Mouse (Mus musculus): ENCODE data around the gene Olfm3.

Olfm3 gene

DNA sequence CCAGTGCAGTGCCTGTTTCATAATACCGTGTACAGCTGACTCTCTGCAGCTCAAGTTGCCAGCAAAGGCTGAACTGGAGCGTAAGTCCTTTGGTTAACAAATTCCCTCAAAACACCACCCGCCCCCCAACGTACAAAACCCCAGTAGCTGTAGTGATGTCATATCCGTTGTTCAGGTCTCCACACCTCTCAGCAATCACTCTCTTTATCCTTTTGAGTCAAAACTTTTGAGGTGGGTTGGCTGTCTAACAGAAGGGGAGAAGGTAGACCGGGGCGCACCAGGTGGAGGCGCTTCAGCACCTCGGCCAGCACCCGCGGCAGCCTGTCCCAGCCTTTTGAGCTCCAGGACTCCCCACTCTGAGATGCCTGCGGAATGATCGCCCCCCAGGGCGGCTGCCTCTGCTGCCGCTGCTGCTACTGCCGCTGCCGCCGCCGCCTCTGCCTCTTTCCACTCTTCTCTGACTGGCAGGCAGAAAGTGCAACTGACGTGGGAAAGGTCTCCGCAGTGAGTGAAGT lies at the start of gene Olfm3:
Olfm3 (plus strand) TSS at position 155 of the 515 bp plus-strand sequence.
- peak; percentile 26 for DNase-seq (ENCODE audit: low spot score)

DNA sequence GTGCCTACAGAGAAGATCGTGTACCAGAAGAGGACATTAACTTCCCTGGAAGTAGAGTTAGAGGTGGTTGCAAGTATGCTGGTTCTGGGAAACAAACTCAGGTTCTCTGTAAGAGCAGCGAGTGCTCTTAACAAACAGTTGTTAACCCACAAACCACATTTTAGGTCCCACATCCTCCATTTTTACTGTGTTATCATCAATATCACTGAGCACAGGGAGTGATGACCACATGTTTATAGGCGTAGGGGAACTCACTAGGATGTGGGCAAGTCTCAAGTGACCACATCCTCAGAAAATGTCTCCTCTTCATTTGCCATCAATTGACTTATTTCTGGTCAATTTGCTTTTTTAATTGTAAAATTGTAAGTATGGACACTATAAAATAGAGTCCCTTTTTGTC lies 14.1 kb upstream of the Olfm3 start:
- no peak for DNase-seq (ENCODE audit: low spot score)

DNA sequence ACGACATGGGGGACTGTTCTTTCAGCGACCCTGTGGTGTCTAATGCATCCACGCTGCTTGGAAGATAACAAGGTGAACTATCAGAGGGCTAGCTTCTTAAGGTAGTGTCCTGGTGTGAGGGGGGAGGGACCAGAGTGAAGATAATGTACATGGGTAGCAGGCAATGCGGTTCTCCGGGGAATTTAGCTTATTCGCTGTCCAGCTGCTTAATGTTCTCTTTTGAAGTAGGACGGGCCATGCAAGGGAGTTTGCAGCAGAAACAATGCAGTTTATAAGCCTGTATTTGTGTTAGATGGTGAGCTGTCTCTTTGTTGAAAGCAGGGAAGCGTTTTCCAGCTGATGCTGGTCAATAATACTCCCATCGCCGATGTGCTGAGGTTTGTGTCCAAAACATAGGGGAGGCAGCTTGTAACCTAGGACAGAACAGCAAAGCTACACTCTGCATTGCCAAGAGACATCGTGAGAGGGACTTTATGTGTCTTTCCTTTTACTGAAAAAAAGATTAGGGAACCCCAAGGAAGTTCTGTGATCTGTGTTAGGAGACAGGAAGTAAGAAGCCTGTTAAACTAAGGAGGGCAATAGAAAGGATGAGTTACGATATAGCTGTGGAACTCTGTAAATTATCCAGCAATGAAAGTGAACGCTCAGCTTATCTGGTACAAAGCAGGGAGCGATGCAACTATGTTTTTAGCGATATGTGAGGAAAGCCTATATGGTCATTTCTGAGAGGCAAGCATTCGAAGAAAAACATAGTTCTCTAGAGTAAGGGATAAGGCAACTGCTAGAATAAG lies 950 bp downstream of the Olfm3 start:
- no peak for DNase-seq (ENCODE audit: low spot score)

DNA sequence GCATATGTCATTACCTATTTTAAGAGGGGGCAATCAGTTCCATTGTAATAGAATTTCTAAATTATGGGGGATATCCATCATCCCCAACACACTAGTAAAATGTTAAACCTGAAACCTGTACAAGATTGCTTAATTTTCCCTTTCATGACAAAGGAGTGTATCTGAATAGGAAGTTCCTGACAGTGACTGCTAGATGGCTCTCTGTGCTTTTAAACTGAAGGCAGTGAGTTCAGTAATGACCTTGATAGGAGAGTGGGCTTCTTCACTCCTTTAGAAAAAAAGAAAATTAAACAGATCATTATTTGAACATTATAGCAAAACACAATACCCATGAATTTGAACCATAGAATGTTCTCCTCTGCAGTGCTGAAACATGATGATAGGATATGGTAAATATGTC lies 3.7 kb downstream of the Olfm3 start:
- no peak for DNase-seq (ENCODE audit: low spot score)

DNA sequence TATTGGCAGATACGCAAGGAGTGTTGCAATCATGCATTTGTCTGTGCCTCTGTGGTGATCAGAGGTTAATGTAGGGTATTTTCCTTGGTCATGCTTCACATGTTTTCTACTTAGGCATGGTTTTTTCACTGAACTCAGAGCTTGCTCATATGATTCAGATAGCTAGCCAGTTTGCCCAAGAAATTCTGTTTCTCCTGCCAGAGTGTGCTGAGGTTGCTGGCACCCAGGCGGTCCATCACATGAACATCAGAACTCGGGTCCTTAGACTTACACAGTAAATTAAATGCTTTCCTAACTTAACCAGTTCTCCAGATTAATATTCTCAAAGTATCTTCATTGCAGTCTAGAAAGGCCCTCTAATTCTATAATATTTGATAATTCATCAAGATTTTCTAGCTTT lies 5.0 kb downstream of the Olfm3 start:
- DNase-seq (ENCODE audit: low spot score) = no peak

DNA sequence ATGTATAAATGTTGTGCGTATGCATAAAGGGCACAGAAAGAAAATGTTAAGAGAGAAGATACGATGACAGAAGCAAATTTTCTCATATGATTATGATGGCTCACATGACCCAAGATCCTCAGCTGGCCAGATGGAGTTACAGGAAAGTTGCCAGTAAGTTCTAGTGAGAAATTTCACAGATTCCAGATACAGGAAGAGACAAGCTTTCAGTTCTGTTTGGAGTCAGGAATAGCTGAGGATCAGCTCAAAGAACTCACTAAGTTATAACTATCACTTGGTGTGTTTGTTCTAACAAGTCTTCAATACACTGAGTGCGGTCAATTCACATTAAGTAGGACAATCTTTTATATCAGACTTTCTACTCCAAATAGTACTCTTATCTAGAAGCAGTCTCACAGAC lies 16.2 kb downstream of the Olfm3 start:
- DNase-seq (ENCODE audit: low spot score) = no peak

DNA sequence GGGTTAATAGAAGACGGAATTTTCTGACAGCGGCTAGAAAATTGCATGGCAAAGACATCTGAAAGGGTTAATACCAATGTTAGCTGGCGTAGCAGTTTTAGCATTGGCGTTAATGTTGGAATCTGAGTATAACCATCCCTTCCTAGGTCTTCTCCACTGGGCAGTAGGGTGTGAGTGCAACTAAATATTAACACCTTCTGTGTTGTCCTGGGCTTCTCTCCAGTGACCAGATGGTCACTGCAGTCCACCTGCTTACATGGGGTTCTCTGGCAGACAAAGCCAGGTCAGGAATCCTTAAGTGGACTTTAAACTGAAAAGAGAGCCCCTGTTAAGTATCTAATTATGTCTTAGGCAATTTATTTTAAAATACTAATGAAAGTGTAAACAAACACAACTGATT lies 25.7 kb downstream of the Olfm3 start:
- no peak for DNase-seq (ENCODE audit: low spot score)

DNA sequence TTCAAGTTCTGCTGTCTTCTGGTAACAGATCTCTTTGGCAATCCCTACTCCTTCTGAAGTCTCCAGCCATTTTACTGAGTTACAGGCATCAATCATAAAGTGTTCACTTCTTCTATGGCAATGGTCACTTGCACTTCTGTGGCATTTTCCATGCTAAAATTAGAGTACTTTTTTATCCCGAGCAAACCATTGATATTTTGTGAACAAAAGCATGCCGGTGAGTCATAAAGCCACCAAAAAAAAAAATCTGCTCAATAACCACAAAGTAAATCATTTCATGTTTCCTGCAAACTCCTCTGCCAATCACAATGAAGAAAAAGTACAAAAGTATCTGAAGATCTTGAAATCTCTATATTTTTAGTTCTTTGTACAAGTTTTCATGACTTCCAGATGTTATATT lies 26.5 kb downstream of the Olfm3 start:
- no peak for DNase-seq (ENCODE audit: low spot score)

DNA sequence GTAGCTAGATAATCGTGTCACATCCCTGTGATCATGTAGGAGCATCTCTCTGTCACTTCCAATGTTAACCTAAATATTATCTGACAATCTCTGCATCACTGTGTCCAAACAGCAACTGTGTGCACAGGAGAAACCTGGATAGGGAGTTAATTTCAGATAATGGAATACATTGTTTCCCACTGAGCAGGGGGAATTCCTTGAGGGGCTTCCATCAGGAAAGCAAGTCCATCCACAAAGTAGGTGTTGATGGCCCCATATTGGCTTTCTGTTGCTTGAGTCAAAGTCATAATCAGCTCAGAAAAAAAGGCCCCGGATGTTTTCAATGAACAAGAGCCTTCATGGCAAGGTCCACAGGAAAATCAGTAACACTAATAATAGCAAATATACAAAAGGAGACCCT lies 26.9 kb downstream of the Olfm3 start:
- no peak for DNase-seq (ENCODE audit: low spot score)

DNA sequence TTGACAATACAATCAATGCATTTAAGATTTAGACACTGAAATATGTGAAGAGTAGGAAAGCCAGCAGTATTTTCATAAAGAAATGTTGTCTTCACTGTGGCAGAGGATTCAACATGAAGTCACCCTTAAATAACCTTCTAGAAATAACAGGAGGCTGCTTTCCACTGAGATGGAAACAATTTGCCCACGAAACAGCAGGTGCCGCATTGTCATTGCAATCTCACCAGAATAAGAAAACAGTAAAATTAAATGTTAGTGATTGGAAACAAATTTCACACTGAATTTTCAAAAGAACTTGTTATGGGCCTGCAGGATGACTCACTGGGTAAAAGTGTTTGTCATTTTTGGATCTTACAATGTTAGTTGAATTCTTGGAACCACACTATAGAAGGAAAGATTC lies 29.0 kb downstream of the Olfm3 start:
- no peak for DNase-seq (ENCODE audit: low spot score)

DNA sequence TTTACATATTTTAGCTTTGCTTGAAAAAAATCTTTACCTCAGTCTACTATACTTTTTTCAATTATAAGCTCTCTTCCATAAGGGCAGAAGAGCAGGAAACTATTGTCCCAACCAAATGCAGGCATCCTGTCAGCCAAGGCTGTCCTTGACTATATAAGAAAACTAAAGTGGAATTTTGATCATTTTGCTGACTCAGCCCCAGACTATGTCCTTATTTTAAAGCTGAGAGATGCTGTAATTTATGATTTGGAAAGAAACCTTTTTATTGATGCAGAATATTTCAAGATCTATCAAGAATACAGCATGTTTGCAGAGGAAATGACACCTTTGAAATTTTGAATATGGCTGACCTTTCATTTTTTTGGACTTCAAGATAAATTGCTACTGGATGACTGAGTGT lies 51.0 kb downstream of the Olfm3 start:
- no peak for DNase-seq (ENCODE audit: low spot score)

DNA sequence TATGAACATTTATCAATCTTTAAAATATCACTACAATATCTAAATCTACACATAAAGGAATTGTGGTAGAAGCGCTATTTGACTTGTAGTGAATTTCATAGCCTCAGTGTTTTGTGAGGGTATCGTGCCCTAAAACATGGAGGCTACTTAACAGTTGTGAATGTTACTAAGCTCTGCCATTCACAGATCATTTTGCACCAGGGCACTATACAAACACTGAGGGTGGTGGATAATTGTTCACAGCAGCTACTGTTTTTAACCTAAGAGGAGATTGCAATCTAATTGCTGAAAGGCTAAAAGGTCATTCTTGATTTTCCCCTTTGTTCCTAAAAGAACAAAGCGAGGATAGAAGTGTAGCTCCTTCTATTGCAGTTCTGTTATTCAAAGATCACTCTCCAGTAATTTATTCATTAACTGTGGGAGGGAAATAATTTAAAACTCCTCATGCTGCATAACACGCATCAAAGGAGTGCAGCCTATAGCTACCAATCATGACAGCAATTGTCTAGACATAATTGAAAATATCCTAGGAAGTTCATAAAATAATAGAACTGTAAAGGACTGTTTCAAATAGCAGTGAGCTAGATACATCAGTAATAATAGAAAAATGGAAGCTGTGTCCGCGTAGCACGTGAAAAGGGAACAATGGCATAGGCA lies 55.6 kb downstream of the Olfm3 start:
- no peak for DNase-seq (ENCODE audit: low spot score)

DNA sequence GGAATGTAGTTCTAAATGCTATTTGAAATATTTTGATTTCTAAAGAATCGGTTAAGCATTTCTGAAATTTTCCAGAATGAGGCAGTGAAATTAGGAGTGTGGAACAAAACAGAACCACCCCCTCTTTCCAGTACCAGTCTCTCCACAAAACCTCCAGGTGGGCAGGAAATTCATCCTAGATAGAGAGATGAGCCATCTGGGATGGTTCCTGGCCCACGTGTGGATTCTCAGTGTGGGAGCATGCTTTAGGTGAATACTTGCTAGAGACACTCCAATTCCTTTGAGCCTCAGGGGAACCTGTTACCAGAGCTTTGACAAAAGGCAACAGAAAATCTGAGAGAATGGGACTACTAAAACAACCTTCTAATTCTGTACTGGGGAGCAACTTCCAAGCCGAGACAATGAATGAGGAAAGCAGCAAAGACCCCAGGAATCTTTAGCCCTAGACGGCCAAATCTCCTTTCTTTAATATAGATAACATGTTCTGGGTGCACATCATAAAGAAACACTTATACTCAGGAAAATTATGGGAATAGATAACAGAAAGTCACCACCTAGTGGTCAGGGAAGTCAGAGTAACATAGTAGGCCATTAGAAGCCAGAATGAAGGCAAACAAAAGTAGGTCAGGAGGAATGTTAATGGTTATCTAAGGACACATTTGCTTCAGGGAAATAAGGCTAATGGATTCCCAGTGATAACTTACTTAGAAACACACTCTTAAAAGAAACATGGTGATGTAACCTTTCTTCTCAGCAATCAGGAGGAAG lies 58.6 kb downstream of the Olfm3 start:
- DNase-seq (ENCODE audit: low spot score) = no peak

DNA sequence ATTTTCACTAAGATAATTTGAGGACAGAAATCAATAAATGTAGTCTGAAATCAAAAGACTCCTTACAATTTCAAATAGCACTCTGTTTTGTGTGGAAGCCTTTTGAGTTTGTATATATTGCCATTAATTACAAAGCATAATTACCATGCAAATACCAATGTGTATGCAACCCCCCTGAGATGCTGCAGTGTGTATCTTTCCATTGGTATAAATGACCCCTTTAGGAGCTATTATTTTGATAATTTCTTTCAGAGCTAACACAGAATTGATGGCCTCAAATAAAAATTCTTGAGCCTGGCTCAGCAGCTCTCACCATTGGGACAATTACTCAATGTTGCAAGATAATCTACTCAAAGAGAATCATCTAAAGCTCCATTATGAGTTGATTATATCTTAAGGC lies 67.3 kb downstream of the Olfm3 start:
- DNase-seq (ENCODE audit: low spot score) = no peak

DNA sequence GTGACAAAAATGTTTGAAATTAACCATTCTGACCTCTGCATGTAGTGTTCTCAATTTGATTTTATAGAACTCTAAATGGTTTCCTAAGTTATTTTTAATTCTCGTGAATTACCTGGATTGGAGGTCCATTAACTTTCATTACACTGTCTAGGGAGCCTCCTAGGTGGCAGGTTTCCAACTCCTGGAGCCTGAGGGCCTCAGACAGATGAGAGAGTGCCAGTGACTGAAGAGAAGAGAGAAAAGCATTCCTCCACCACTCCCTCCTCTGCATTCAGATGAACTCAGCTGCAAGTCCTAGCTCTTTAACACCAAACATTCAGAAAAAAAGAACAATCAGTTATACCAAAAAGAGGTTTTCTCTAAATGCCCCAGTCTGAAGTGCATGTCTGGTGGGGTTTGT lies 68.6 kb downstream of the Olfm3 start:
- DNase-seq (ENCODE audit: low spot score) = no peak

DNA sequence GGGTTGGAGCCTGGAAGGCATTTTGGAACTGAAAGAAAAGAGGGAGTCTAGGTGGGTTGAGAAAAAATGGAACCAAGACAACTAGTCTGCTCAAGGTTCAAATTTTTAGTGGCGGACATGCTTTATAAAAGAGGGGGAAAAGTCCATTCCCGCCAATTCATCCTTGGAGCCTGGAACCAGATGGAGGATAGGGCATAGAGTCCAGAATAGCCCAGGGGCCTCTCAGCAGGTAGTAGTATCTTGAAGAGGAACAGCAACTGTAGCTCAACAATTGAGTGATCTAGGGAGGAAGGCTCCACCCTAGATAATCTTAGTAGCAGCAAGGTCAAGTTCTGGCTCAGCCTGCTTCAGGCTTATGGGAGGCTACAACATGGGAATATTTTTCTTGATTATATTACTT lies 87.0 kb downstream of the Olfm3 start:
- DNase-seq (ENCODE audit: low spot score) = no peak

DNA sequence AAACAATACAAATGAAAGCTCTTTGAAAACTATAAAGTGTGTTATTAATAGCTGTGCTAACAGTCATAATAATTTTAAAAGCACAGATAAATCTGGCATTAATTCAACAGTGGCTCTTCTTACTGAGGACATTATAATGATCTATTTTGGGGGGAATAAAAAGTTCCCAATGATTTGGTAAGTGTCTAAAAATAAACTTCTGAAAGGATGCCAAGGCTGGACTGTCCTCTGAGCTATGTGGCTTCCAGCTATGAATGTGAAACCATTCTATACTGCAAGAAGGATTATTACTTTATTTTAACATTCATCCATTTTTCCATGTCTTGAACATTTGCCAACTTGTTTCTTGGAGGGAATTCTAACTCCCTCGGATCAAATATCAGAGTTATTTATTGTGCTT lies 92.1 kb downstream of the Olfm3 start:
- DNase-seq (ENCODE audit: low spot score) = no peak

DNA sequence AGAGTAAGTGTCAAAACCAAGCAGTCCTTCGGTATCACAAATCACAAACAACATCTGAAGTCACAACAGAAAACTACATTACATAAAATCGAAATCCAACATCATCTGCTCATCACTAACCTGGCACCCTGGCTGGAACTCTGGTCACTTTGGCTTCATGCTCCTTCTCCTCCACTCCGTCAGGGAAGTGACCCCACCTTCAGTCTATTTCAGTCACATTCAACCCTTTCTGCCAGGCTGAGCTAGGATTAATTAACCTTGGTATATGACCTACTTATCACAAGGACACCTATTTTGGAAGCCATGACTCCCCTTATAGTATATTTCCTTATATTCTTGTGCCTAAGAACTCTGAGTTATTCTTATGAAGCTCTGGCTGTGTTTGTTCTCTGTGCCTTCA lies 123.7 kb downstream of the Olfm3 start:
- DNase-seq (ENCODE audit: low spot score) = no peak

DNA sequence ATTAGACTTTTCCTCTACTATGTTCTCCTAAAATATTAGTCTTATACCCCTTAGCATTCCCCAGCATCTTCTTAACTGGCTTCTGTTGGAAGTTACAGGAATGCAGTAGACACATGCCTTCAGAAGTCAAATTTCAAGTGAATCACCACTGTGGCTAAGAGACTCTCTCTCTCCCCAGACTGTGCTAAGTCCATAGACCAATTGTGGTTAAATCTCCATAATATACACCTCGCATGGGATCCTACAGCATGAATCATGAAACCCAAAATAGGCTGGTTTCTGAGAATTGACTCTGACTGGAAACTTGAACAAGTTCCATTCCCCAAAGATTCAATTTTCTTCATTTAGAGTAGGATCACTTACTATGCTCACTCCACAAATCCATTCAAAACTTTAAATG lies 124.2 kb downstream of the Olfm3 start:
- no peak for DNase-seq (ENCODE audit: low spot score)

DNA sequence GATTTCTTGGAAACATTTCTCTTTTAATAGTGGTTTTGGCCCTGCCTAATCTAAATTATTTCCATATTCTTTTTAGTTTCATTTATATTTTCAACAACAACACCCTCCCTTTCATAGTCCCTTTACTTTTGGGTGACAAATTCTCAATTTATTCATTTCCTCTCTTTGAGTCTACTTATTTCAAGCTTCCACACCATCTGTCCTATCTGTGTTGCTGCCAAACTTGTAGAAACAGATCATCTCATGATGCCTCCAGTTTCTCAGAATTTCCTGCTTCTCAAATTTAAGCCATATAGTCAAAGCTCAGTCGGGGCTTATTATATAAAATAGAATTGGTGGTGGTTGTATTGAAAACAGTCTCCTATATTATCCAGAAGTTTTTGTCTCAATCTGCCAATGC lies 124.7 kb downstream of the Olfm3 start:
- DNase-seq (ENCODE audit: low spot score) = no peak

DNA sequence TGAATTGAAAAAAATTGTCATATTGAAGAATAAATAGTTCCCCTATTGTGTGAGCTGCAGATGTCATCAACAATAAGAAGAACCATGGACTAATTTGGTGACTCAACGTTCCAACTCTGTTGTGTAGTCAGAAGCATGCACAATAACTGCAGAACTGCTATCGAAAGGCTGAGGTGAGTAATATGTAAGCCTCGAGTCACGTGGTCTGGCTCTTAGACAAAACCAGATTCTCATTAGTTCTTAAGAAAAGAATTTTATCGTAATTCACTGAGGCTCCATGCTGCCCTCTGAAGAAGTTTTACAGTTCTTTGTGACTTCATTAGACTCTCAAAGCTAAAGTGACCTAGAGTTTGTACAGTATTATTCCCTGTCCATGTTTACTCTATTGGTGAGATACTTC lies 145.2 kb downstream of the Olfm3 start:
- no peak for DNase-seq (ENCODE audit: low spot score)

DNA sequence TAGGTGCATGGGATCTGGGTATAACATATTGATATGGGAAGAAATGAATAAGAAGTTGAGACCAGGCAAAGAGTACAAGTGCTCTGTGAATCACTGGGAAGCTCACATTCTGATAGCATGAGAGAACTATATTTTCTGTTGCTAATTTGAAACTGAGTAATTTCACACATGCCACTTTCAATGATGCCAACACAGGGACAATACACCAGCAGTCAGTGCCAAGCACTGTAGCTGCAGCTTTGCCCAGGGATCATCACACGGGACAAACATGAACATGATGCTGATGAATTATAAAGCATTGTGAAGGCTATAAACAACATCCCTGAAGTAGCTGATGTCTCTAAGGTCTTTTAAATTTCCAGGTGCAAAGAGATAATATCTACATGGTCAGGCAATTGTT lies 161.0 kb downstream of the Olfm3 start:
- no peak for DNase-seq (ENCODE audit: low spot score)

All from yolk sac, embryonic 10.5 days (tissue).